In genomic region chrX:11090432-11090831, GRCm38 (mm10) we compare ENCODE assay signal across 8 mouse cellular contexts.
DNase-seq lines count a peak whose midpoint lies in the region; ATAC-seq and TF ChIP-seq lines count a peak whose summit lies in the region.

No protein-coding gene starts in this region.

- H3K27ac ChIP-seq in ES-E14 (ENCODE audit: insufficient read depth, low read depth, low read length, poor library complexity, severe bottlenecking), result no peak overlapping the region
- no peak overlapping the region for H3K27ac ChIP-seq in heart, postnatal 0 days (ENCODE audit: low read depth)
- H3K27ac ChIP-seq in limb, embryonic 11.5 days (replicated peaks; ENCODE audit: low read depth, low read length), result no peak overlapping the region

- 20% methylated on average over 7 of the region's 7 CpGs for WGBS in heart, postnatal 0 days
- 23% methylated on average over 7 of the region's 7 CpGs for WGBS in limb, embryonic 11.5 days

- H3K9me3 ChIP-seq in ES-E14 (ENCODE audit: control insufficient read depth, insufficient read depth, low read depth, low read length), result no peaks in the 10 kb centered on the region
- H3K9me3 ChIP-seq in heart, postnatal 0 days (replicated peaks; ENCODE audit: control insufficient read depth, low read length), result no peaks in the 10 kb centered on the region
- H3K9me3 ChIP-seq in limb, embryonic 11.5 days (ENCODE audit: control insufficient read depth, low read length), result no peaks in the 10 kb centered on the region

- no peak overlapping the region for H3K4me2 ChIP-seq in heart, postnatal 0 days (ENCODE audit: low read depth, low read length)
- no peak overlapping the region for H3K4me2 ChIP-seq in limb, embryonic 11.5 days (ENCODE audit: low read depth, severe bottlenecking)

- in situ Hi-C loops in ES-E14 (cut with MboI; ENCODE audit: low sequenced_read_pairs in 2 of 2, unreplicated experiment in 2 of 2), result no loop called here

- H3K4me1 ChIP-seq in ES-E14 (ENCODE audit: control insufficient read depth in 2 of 2, insufficient read depth in 2 of 2, low read length in 2 of 2, poor library complexity in 1 of 2), result no peaks in the 10 kb centered on the region
- H3K4me1 ChIP-seq in heart, postnatal 0 days (ENCODE audit: control insufficient read depth, insufficient read depth), result no peaks in the 10 kb centered on the region
- no peaks in the 10 kb centered on the region for H3K4me1 ChIP-seq in limb, embryonic 11.5 days (ENCODE audit: control insufficient read depth, insufficient read depth, low read length)

- DNase-seq in layer of hippocampus, adult 11-12 months (ENCODE audit: low spot score), result peak; percentile 22
- no peak for DNase-seq in layer of hippocampus, adult 9-10 months (ENCODE audit: low spot score)
- peak; percentile 13 for DNase-seq in ES-E14 (ENCODE audit: low read depth, low spot score)
- peak; percentile 74 to 83 for DNase-seq in cerebellum, postnatal 14 days
- DNase-seq in heart, postnatal 0 days (ENCODE audit: low spot score), result peak; percentile 22
- DNase-seq in limb, embryonic 11.5 days (ENCODE audit: low spot score), result peak; percentile 72
- DNase-seq in retina, embryonic 14.5 days (ENCODE audit: low spot score), result peak; percentile 73
- DNase-seq in ovary, postnatal 10 days (ENCODE audit: low spot score), result no peak

- H3K27me3 ChIP-seq in heart, postnatal 0 days (ENCODE audit: control insufficient read depth, insufficient read depth, low read length), result no peaks in the 10 kb centered on the region
- 0 out of 2 replicates have a peak, but pooled peaks cover 2% of the 10 kb centered on the region for H3K27me3 ChIP-seq in limb, embryonic 11.5 days (ENCODE audit: control insufficient read depth, insufficient read depth, low read length)

- no peak overlapping the region for H3K9ac ChIP-seq in ES-E14 (ENCODE audit: insufficient read depth, low read depth, low read length, poor library complexity, severe bottlenecking)
- H3K9ac ChIP-seq in heart, postnatal 0 days (replicated peaks; ENCODE audit: low read depth, low read length), result no peak overlapping the region
- H3K9ac ChIP-seq in limb, embryonic 11.5 days (ENCODE audit: low read length), result no peak overlapping the region

- TF ChIP-seq EP300 in heart, postnatal 0 days (IDR thresholded peaks at IDR 0.05; ENCODE audit: low read depth), result no peak

- peak; percentile 47; the same call in 1 of the 2 replicates for ATAC-seq in heart, postnatal 0 days (ENCODE audit: insufficient read depth, low read depth)
- ATAC-seq in limb, embryonic 11.5 days (ENCODE audit: insufficient number of reproducible peaks, low FRiP score, low TSS enrichment, low read depth), result no peak

- H3K4me3 ChIP-seq in ES-E14 (ENCODE audit: insufficient read depth in 1 of 2, low read depth in 1 of 2, low read length in 2 of 2, poor library complexity in 1 of 2, severe bottlenecking in 1 of 2), result no peak overlapping the region
- no peak overlapping the region for H3K4me3 ChIP-seq in heart, postnatal 0 days (ENCODE audit: low read depth, low read length)
- H3K4me3 ChIP-seq in limb, embryonic 11.5 days (ENCODE audit: low read depth, low read length), result no peak overlapping the region

- TF ChIP-seq CTCF in heart, postnatal 0 days (IDR thresholded peaks at IDR 0.05; ENCODE audit: low read depth), result peak; percentile 44

- H3K36me3 ChIP-seq in ES-E14 (ENCODE audit: control insufficient read depth, insufficient read depth, low read length, poor library complexity, severe bottlenecking), result no peaks in the 10 kb centered on the region
- no peaks in the 10 kb centered on the region for H3K36me3 ChIP-seq in heart, postnatal 0 days (replicated peaks; ENCODE audit: control insufficient read depth, insufficient read depth, low read length)
- H3K36me3 ChIP-seq in limb, embryonic 11.5 days (ENCODE audit: control insufficient read depth, insufficient read depth, low read length), result no peaks in the 10 kb centered on the region

TF ChIP-seq in ES-E14, 5 proteins besides CTCF, POLR2A, EP300 and RAD21:
- TF ChIP-seq MAFK (IDR thresholded peaks at IDR 0.05; ENCODE audit: insufficient read depth, low read depth, low read length) (no peak), ZNF384 (IDR thresholded peaks at IDR 0.05; ENCODE audit: low read depth, low read length) (no peak), HCFC1 (IDR thresholded peaks at IDR 0.05; ENCODE audit: borderline replicate concordance, insufficient read depth, low read length) (no peak), ZC3H11A (IDR thresholded peaks at IDR 0.05; ENCODE audit: borderline replicate concordance, low read depth, low read length) (no peak), CHD2 (IDR thresholded peaks at IDR 0.05; ENCODE audit: low read depth, low read length) (no peak)

Comparison
In these comparisons a context has a peak if more than half of its experiments do, and no peak if none do; other contexts are left out.
1. DNase-seq: peak in layer of hippocampus, adult 11-12 months (single experiment), ES-E14 (single experiment), cerebellum, postnatal 14 days (2 of 2), heart, postnatal 0 days (single experiment), limb, embryonic 11.5 days (single experiment) and retina, embryonic 14.5 days (single experiment); none in layer of hippocampus, adult 9-10 months (single experiment) and ovary, postnatal 10 days (single experiment).